Mouse (Mus musculus) left cerebral cortex, adult 11 months (tissue): ENCODE measurements around the gene Zfp936.
"Not testable (repeated sequence)": the region's sequence is repeated elsewhere in the genome, so short reads cannot be mapped to it uniquely, and the experiment has no call there.

ENCODE experiments used
- DNase-seq: peaks from one replicate; pipeline ENCODE4 v3.0.0; 2022; ENCODE audit warnings: low spot score

Gene Zfp936

GRCm38 (mm10) chr7:43113929-43114328 lies at the start of gene Zfp936:
Gene Zfp936 (plus strand): TSS chr7:43114229.
- DNase-seq = not testable (repeated sequence)

- DNase-seq = no peak
These were observed 36.2 kb upstream of the Zfp936 start for GRCm38 (mm10) chr7:43077831-43078230.

DNA sequence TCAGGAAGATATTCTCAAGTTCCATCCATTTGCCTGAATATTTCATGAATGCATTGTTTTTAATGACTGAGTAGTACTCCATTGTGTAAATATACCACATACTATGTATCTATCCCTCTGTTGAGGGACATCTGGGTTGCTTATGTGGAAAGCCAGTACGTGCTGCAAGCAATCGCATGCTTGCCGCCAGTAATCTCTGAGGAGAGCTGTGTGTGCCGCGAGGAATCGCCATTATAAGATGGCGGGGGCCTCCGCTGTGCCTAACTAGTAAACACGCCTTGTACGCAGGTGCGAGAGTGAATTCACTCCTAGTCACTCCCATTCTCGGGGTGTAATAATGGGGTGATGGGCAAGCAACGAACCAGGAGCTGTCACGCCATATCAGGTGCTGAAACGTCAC lies 14.7 kb downstream of the Zfp936 start:
- DNase-seq = not testable (repeated sequence)

DNA sequence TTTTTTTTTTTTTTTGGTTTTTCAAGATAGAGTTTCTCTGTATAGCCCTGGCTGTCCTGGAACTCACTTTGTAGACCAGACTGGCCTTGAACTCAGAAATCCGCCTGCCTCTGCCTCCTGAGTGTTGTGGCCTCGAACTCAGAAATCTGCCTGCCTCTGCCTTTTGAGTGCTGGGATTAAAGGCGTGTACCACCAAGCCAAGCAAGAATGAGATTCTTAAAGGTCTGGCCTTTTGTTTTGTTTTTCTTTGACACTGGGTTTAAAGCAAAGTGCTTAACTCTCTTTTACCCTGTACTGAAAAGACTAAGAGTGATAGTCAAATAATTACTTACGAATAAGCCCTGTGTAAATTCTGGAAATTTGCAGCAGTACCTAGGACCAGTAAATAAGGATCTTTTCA lies 50.1 kb downstream of the Zfp936 start:
- DNase-seq = not testable (repeated sequence)

- not testable (repeated sequence) for DNase-seq
These were observed 53.1 kb downstream of the Zfp936 start for GRCm38 (mm10) chr7:43167101-43167500.

DNA sequence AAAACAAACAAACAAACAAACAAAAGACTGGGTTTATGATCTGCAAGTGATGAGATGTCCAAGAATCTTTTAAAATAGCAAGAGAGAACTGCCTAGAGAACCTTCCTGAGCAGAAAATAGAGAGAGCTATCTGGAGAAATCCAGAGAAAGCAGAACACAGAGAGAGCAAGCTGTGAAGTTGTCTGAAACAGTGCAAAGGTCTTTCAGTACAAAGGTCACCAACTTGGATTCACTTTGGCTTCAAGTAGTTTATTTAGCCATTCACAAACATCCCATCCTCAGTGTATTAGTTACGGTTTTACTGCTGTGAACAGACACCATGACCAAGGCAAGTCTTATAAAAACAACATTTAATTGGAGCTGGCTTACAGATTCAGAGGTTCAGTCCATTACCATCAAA lies 53.8 kb downstream of the Zfp936 start:
- DNase-seq = not testable (repeated sequence)

GRCm38 (mm10) chr7:43168212-43168611 lies 54.2 kb downstream of the Zfp936 start:
- not testable (repeated sequence) for DNase-seq

DNA sequence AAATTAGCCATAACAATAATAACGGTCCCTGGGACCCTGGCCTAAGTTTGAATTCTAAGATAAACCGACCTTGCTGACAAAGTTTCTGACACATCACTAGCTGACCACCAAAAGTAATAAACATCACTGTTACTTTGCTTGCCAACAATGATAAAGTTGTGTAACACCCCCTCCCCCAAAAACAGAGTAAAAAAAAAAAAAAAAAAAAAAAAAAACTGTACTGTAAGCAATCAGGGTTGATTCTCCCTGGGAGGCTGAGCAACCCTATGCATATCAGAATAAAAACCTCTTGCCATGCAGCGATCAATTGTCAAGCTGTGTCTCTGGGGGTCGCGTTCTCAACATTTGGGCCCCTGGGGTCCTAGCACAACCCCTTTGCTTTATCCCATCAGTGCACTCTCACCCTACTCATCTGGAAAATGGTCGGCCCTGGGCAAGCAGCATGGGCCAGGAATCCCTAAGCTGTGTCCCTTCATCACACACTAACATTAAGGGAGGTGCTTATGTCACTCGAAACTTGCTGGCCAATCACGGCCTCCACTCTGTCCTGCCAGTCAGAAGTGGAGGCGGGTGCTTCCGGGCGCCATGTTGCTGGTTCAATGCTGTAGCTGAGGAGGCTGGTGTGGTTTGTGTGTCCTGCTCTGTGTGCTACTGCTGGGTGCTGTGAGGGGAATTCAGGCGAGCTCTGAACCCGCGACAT lies 63.1 kb downstream of the Zfp936 start:
- DNase-seq = no peak

- DNase-seq = not testable (repeated sequence)
These were observed 99.8 kb downstream of the Zfp936 start for GRCm38 (mm10) chr7:43213781-43214180.
